Mouse (Mus musculus) megakaryocyte-erythroid progenitor cell, adult 5 weeks (primary cell): ENCODE results near the gene Cyp3a16. TPM values are rescaled to one million over a fixed set of nuclear protein-coding genes. Genes with fewer than 3 reads are reported as not detected.

Experiments used
- polyA plus RNA-seq: library from polyadenylated mRNA; stranded (reverse); fragments of >175 nt; gene quantifications from 2 replicates; pipeline ENCODE4 v1.2.3, GENCODE M21; 2012

Cyp3a16 gene
- not detected in 2 replicates for polyA plus RNA-seq

GRCm38 (mm10) chr5:145469623-145470022 is at the start of gene Cyp3a16:
Gene Cyp3a16 (minus strand): TSS chr5:145469723.

Other genes with a start within 250 kb of the Cyp3a16 start
- 23.2 and 30.7 TPM in 2 replicates for gene Zfp655, start 238.0 kb downstream of the Cyp3a16 start, polyA plus RNA-seq
- 34.9 and 49.4 TPM in 2 replicates for gene Zscan25, start 189.2 kb downstream of the Cyp3a16 start, polyA plus RNA-seq
- gene Cyp3a57, start 124.4 kb downstream of the Cyp3a16 start, polyA plus RNA-seq: not detected in 2 replicates
- not detected in 2 replicates for gene Cyp3a41b, start 115.0 kb upstream of the Cyp3a16 start, polyA plus RNA-seq